Comparison of ENCODE assay signal across 8 mouse cellular contexts in genomic region chr5:148342061-148342741, GRCm38 (mm10). TPM values are rescaled to one million over a fixed set of nuclear protein-coding genes. Genes with fewer than 3 reads are reported as not detected.
A peak's percentile ranks its signal among the peaks of the same experiment; 100 is the strongest.
DNase-seq lines count a peak whose midpoint lies in the region; ATAC-seq and TF ChIP-seq lines count a peak whose summit lies in the region.

No protein-coding gene starts in this region.

- no peak for TF ChIP-seq POLR2A in small intestine, adult 2 months (IDR thresholded peaks at IDR 0.05; ENCODE audit: low read depth, low read length)

- intact Hi-C loops in heart, postnatal 36 days (cut with DNase I): no loop called here

- 0 out of 2 replicates have a peak, but pooled peaks cover 5% of the 10 kb centered on the region for H3K36me3 ChIP-seq in embryonic facial prominence, embryonic 13.5 days
- peaks cover 46% of the 10 kb centered on the region for H3K36me3 ChIP-seq in small intestine, adult 2 months (ENCODE audit: control insufficient read depth, insufficient read depth, low read length)

- H3K9ac ChIP-seq in embryonic facial prominence, embryonic 13.5 days: no peak overlapping the region

- ATAC-seq in embryonic facial prominence, embryonic 13.5 days (ENCODE audit: insufficient number of reproducible peaks, insufficient read depth, low FRiP score, low TSS enrichment, low read depth): 0 out of 2 replicates have a peak, but pooled peaks have one; percentile 13

- H3K27me3 ChIP-seq in embryonic facial prominence, embryonic 13.5 days: no peaks in the 10 kb centered on the region
- H3K27me3 ChIP-seq in small intestine, adult 2 months (ENCODE audit: control insufficient read depth, insufficient read depth, low read length): no peaks in the 10 kb centered on the region

- 42% methylated on average over 26 of the region's 26 CpGs for WGBS in embryonic facial prominence, embryonic 13.5 days
- WGBS in small intestine, adult 2 months: 53% methylated on average over 26 of the region's 26 CpGs

- H3K4me2 ChIP-seq in embryonic facial prominence, embryonic 13.5 days: peak overlapping the region; percentile 50

- peak overlapping the region; percentile 40 for H3K4me3 ChIP-seq in layer of hippocampus, adult 2 months
- H3K4me3 ChIP-seq in embryonic facial prominence, embryonic 13.5 days: peak overlapping the region; percentile 18
- peak overlapping the region; percentile 30 for H3K4me3 ChIP-seq in small intestine, adult 2 months (ENCODE audit: low read depth, low read length)

- H3K4me1 ChIP-seq in embryonic facial prominence, embryonic 13.5 days: peaks cover 7% of the 10 kb centered on the region; the same call in 1 of the 2 replicates
- no peaks in the 10 kb centered on the region for H3K4me1 ChIP-seq in small intestine, adult 2 months (ENCODE audit: control insufficient read depth, insufficient read depth, insufficient read length, low read length)

- DNase-seq in layer of hippocampus, adult 2 months (ENCODE audit: low spot score in 2 of 2): peak; percentile 40 to 50
- no peak for DNase-seq in layer of hippocampus, postnatal 25 days (ENCODE audit: extremely low spot score in 1 of 2, low spot score in 1 of 2)
- DNase-seq in heart, postnatal 36 days: peak; percentile 51 to 66
- peak; percentile 25 for DNase-seq in layer of hippocampus, adult 8-10 months (ENCODE audit: low spot score in 2 of 2)
- DNase-seq in lung, postnatal 14 days: peak; percentile 29
- no peak for DNase-seq in spleen, adult 12 weeks (ENCODE audit: low spot score)

- no peaks in the 10 kb centered on the region for H3K9me3 ChIP-seq in embryonic facial prominence, embryonic 13.5 days

- peak overlapping the region; percentile 61; the same call in 1 of the 2 replicates for H3K27ac ChIP-seq in layer of hippocampus, adult 2 months
- no peak overlapping the region; the same call in 1 of the 2 replicates for H3K27ac ChIP-seq in embryonic facial prominence, embryonic 13.5 days
- peak overlapping the region; percentile 31; the same call in 1 of the 2 replicates for H3K27ac ChIP-seq in small intestine, adult 2 months (ENCODE audit: insufficient read depth, low read depth, low read length)

- no peak for TF ChIP-seq CTCF in layer of hippocampus, adult 2 months (conservative IDR thresholded peaks at IDR 0.05)
- TF ChIP-seq CTCF in small intestine, adult 2 months (IDR thresholded peaks at IDR 0.05; ENCODE audit: extremely low read depth, insufficient read length, insufficient replicate concordance, low read depth, low read length): no peak

RNA-seq across cellular contexts. Expression of gene Slc7a1, which starts 57.5 kb away (rescaled TPM):
- 10 to 100 TPM; 24.4 to 25.9 TPM for total RNA-seq in layer of hippocampus, adult 2 months (2021)
- total RNA-seq in layer of hippocampus, postnatal 25 days (2021): 10 to 100 TPM; 27.8 to 30.6 TPM
- 10.5 and 12.3 TPM in 2 replicates for polyA plus RNA-seq in embryonic facial prominence, embryonic 13.5 days (2015; fragmentation: Nextera tagmentation; extraction: Ambion mirVana)
- total RNA-seq in heart, postnatal 36 days (2021): 10 to 100 TPM in 1 of 2 experiments, 1 to 10 TPM in 1; 9.3 to 20.3 TPM
- 10 to 100 TPM; 22.9 to 24.3 (median 23.5) TPM for total RNA-seq in layer of hippocampus, adult 8-10 months (2022)
- 6.3 and 7.4 TPM in 2 replicates for polyA plus RNA-seq in small intestine, adult 2 months (2012; rRNA removed)

Comparison
In these comparisons a context has a peak if more than half of its experiments do, and no peak if none do; other contexts are left out.
1. DNase-seq: peak in layer of hippocampus, adult 2 months (2 of 2), heart, postnatal 36 days (2 of 2), layer of hippocampus, adult 8-10 months (2 of 2) and lung, postnatal 14 days (single experiment); none in layer of hippocampus, postnatal 25 days (0 of 2) and spleen, adult 12 weeks (single experiment).
2. Peak in every context shown above with its lines, with median percentiles within 50 percentile points of each other: H3K4me3 ChIP-seq.